Mouse (Mus musculus): Measurements from ENCODE around the gene Anapc1.

Anapc1 gene

DNA sequence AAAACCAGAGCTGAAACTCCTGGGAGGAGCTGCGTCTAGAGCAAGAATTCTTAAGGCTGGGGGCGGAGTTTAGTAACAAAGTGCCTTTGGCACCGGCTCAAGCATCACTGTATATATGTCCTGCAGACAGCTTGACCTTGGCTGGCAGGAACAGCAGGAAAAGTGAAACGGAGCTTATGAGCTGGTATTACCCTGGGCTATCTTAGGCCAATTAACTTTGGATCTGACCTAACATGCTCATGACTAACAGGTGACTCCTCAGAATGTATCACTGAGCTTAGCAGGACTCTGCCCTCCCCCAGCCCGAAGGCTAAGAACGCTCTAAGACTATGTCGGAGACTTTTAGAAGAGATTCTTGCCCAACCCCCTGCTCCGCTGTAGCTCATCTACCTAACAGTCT, 121.3 kb downstream of the Anapc1 start:
- no peak for DNase-seq (ENCODE audit: low spot score in 2 of 2)

DNA sequence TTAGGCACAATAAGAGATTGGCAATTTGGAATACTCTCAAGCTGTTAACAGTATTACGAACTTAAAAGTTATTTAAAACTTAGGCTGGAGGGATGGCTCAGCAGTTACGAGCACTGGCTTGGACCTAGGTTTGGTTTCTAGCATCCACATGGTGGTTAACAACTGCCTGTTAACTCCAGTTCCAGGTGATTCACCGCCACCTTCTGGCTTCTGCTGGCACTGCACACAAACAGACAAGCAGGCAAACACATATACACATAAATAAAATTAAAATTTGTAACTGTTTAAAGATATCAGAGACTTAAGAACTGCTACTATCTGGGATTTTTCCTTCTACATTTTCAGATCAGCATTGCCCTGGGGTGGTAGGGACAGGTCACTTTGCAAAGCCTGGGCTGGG, 123.0 kb downstream of the Anapc1 start:
- DNase-seq (ENCODE audit: low spot score in 2 of 2), result no peak
